Mouse (Mus musculus): ENCODE measurements around the gene Auh.

DNA sequence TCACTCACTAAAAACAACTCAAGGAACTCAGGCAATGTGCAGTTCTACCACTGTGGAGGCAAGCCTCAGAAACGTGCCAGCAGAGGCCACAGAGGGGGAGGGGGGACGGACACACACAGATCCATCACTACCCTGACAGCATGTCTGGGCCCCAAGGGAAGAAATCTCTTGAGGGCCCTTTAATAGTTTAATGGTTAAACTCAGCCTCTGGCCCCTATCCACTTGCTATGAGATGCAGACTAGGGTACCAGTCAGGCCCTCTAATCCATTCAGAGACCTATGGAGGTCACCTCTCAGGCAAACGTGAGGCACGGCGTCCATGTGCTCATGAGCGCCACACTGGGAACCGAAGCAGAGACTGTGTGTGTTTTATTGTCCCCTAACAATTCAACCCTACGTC is 17.0 kb downstream of the Auh start:
- TF ChIP-seq CTCF (IDR thresholded peaks at IDR 0.05; ENCODE audit: borderline replicate concordance, insufficient read depth, low read depth, low read length) (no peak), POLR2A (IDR thresholded peaks at IDR 0.05; ENCODE audit: borderline replicate concordance, insufficient read depth, low read length) (no peak)

Data from cerebellum, adult 2 months (tissue).